15 mouse cellular contexts compared by ENCODE assay signal in the genomic region with DNA sequence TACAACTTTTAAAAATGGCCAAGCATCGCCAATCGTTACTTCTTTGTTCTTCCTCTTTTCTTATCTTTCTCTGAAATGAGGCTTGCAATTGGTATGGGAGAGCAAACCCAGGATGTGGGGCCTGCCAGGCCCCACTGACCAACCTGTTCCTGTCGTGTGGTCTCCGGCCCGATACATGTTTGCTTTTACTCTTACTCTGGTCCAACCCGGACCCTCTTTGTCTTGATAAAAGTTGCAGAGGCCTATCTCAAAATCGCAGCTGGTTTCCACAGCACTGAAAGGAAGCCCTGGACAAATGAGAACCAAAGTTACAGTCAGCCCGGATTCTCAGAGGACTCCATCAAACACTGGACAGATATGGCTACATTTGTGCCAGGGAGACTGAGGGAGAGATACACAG.
DNase-seq lines count a peak whose midpoint lies in the region; ATAC-seq and TF ChIP-seq lines count a peak whose summit lies in the region.
"Had no signal": no experiment of that assay in that cellular context is flagged by ENCODE, and none has a peak within 500 bp of the region (broad histone marks: within the 10 kb centered on the region; RNA-seq: fewer than 3 reads in every experiment).

No protein-coding gene starts in this region.

- no peak for TF ChIP-seq CTCF in MEL (IDR thresholded peaks at IDR 0.05 in 2 of 3, conservative IDR thresholded peaks at IDR 0.05 in 1 of 3; ENCODE audit: control insufficient read depth in 1 of 3, insufficient read depth in 1 of 3, low read depth in 2 of 3, low read length in 3 of 3, poor library complexity in 1 of 3, severe bottlenecking in 1 of 3)

- ATAC-seq in heart, embryonic 11.5 days (replicated peaks; ENCODE audit: insufficient number of reproducible peaks, low FRiP score, low TSS enrichment) = no peak
- ATAC-seq in kidney, embryonic 16.5 days (ENCODE audit: low FRiP score, low TSS enrichment) = no peak
- peak; percentile 82 for ATAC-seq in megakaryocyte, adult 5-6 weeks (ENCODE audit: poor library complexity, severe bottlenecking)
- ATAC-seq: midbrain, embryonic 15.5 days had no signal

- no peak overlapping the region; the same call in 1 of the 2 replicates for H3K4me2 ChIP-seq in heart, embryonic 11.5 days
- H3K4me2 ChIP-seq in kidney, embryonic 16.5 days (replicated peaks; ENCODE audit: low read depth, low read length) = no peak overlapping the region
- H3K4me2 ChIP-seq: embryonic facial prominence, embryonic 12.5 days; midbrain, embryonic 15.5 days had no signal

- TF ChIP-seq RAD21 in MEL (IDR thresholded peaks at IDR 0.05; ENCODE audit: low read depth, low read length) = no peak

- no peak for TF ChIP-seq POLR2A in MEL (IDR thresholded peaks at IDR 0.05; ENCODE audit: control insufficient read depth in 1 of 2, insufficient read depth in 1 of 2, low read depth in 1 of 2, low read length in 2 of 2, poor library complexity in 1 of 2)

- TF ChIP-seq EP300 in MEL (IDR thresholded peaks at IDR 0.05; ENCODE audit: low read depth in 1 of 2, low read length in 2 of 2) = peak; percentile 25 to 29; a peak in 2 of 4 replicates

- no peaks in the 10 kb centered on the region for H3K27me3 ChIP-seq in heart, embryonic 11.5 days (ENCODE audit: control insufficient read depth, insufficient read depth, low read length)
- no peaks in the 10 kb centered on the region for H3K27me3 ChIP-seq in kidney, embryonic 16.5 days (ENCODE audit: insufficient read depth, low read length)
- no peaks in the 10 kb centered on the region for H3K27me3 ChIP-seq in MEL (ENCODE audit: control insufficient read depth in 1 of 2, insufficient read depth in 2 of 2, low read length in 2 of 2)
- H3K27me3 ChIP-seq: embryonic facial prominence, embryonic 12.5 days; midbrain, embryonic 15.5 days had no signal

- no peaks in the 10 kb centered on the region for H3K9me3 ChIP-seq in heart, embryonic 11.5 days (replicated peaks; ENCODE audit: control insufficient read depth, low read length)
- no peaks in the 10 kb centered on the region for H3K9me3 ChIP-seq in kidney, embryonic 16.5 days (ENCODE audit: low read length)
- peaks cover 3% of the 10 kb centered on the region; the same call in 1 of the 2 replicates for H3K9me3 ChIP-seq in MEL (replicated peaks; ENCODE audit: insufficient read depth, low read length)
- H3K9me3 ChIP-seq: embryonic facial prominence, embryonic 12.5 days; forebrain, embryonic 10.5 days; midbrain, embryonic 15.5 days had no signal

- H3K79me2 ChIP-seq in MEL (ENCODE audit: control insufficient read depth, insufficient read depth, low read length, poor library complexity) = no peaks in the 10 kb centered on the region

- no peak overlapping the region for H3K4me3 ChIP-seq in heart, embryonic 11.5 days (ENCODE audit: low read depth, low read length)
- no peak overlapping the region for H3K4me3 ChIP-seq in kidney, embryonic 16.5 days (ENCODE audit: low read length)
- H3K4me3 ChIP-seq in MEL (ENCODE audit: control insufficient read depth in 1 of 2, insufficient read depth in 1 of 2, low read depth in 2 of 2, low read length in 2 of 2) = no peak overlapping the region
- H3K4me3 ChIP-seq: embryonic facial prominence, embryonic 12.5 days; forebrain, embryonic 10.5 days; midbrain, embryonic 15.5 days had no signal

- H3K9ac ChIP-seq in heart, embryonic 11.5 days (ENCODE audit: low read depth, low read length) = no peak overlapping the region
- H3K9ac ChIP-seq in kidney, embryonic 16.5 days (replicated peaks; ENCODE audit: low read length) = no peak overlapping the region
- no peak overlapping the region for H3K9ac ChIP-seq in MEL (ENCODE audit: control insufficient read depth, low read depth, low read length, poor library complexity, severe bottlenecking)
- H3K9ac ChIP-seq: embryonic facial prominence, embryonic 12.5 days; midbrain, embryonic 15.5 days had no signal

- DNase-seq in heart, adult 18-20 months = peak; percentile 22 to 33
- DNase-seq in kidney, adult 11 months = no peak
- peak; percentile 48 for DNase-seq in MEL (ENCODE audit: low read depth, low spot score)
- no peak for DNase-seq in retina, embryonic 14.5 days (ENCODE audit: low spot score)
- DNase-seq in testis, postnatal 10 days (ENCODE audit: low spot score) = no peak
- DNase-seq: adrenal gland, adult 8-10 months; cerebellum, postnatal 14 days; gastrocnemius, postnatal 25 days; right cerebral cortex, postnatal 25 days had no signal

- no peak overlapping the region for H3K27ac ChIP-seq in heart, embryonic 11.5 days (ENCODE audit: low read depth, low read length)
- H3K27ac ChIP-seq in kidney, embryonic 16.5 days (ENCODE audit: low read length) = peak overlapping the region; percentile 25; the same call in 1 of the 2 replicates
- peak overlapping the region; percentile 36 for H3K27ac ChIP-seq in MEL (ENCODE audit: control insufficient read depth, low read depth, low read length)
- H3K27ac ChIP-seq: embryonic facial prominence, embryonic 12.5 days; forebrain, embryonic 10.5 days; midbrain, embryonic 15.5 days had no signal

- WGBS in heart, embryonic 11.5 days (ENCODE audit: insufficient replicate concordance) = 26% methylated on average over 8 of the region's 8 CpGs
- 80% methylated on average over 8 of the region's 8 CpGs for WGBS in kidney, embryonic 16.5 days

- H3K4me1 ChIP-seq in heart, embryonic 11.5 days (ENCODE audit: control insufficient read depth, insufficient read depth, low read length) = peaks cover 6% of the 10 kb centered on the region
- peaks cover 15% of the 10 kb centered on the region for H3K4me1 ChIP-seq in kidney, embryonic 16.5 days (ENCODE audit: insufficient read depth, low read length)
- no peaks in the 10 kb centered on the region for H3K4me1 ChIP-seq in MEL (ENCODE audit: control insufficient read depth in 1 of 2, insufficient read depth in 2 of 2, low read length in 2 of 2)
- H3K4me1 ChIP-seq: embryonic facial prominence, embryonic 12.5 days; midbrain, embryonic 15.5 days had no signal

- no peaks in the 10 kb centered on the region for H3K36me3 ChIP-seq in heart, embryonic 11.5 days (ENCODE audit: control insufficient read depth, insufficient read depth, low read length)
- no peaks in the 10 kb centered on the region for H3K36me3 ChIP-seq in kidney, embryonic 16.5 days (ENCODE audit: insufficient read depth, low read length)
- no peaks in the 10 kb centered on the region for H3K36me3 ChIP-seq in MEL (ENCODE audit: control insufficient read depth in 1 of 2, insufficient read depth in 2 of 2, low read length in 2 of 2)
- H3K36me3 ChIP-seq: embryonic facial prominence, embryonic 12.5 days; forebrain, embryonic 10.5 days; midbrain, embryonic 15.5 days had no signal

TF ChIP-seq in MEL, 35 proteins besides CTCF, POLR2A, EP300 and RAD21:
- no peak for TF ChIP-seq MYB (IDR thresholded peaks at IDR 0.05; ENCODE audit: low read depth, low read length)
- TF ChIP-seq TAL1 (IDR thresholded peaks at IDR 0.05; ENCODE audit: low read length) = peak; percentile 80

Comparison
In these comparisons a context has a peak if more than half of its experiments do, and no peak if none do; other contexts are left out.
1. DNase-seq: peak in heart, adult 18-20 months (2 of 2) and MEL (single experiment); none in kidney, adult 11 months (single experiment), retina, embryonic 14.5 days (single experiment) and testis, postnatal 10 days (single experiment).